Mouse (Mus musculus) myocyte (in vitro differentiated cells): ENCODE measurements around the gene Cpox. TPM values are rescaled to one million over a fixed set of nuclear protein-coding genes. Genes with fewer than 3 reads are reported as not detected.

ENCODE experiments used
- H3K27me3 ChIP-seq: one replicate; pipeline ENCODE4 v1.6.1; 2011; ENCODE audit not compliant: control insufficient read depth, insufficient read depth, insufficient read length
- H3K36me3 ChIP-seq: one replicate; pipeline ENCODE4 v1.6.1; 2011; ENCODE audit not compliant: control insufficient read depth, insufficient read depth
- H3K4me2 ChIP-seq: one replicate; pipeline ENCODE4 v1.6.1; 2011; ENCODE audit warnings: low read depth, control low read depth
- H3K4me3 ChIP-seq: one replicate; pipeline ENCODE4 v1.5.1; 2011; ENCODE audit warnings: mild to moderate bottlenecking, control low read depth, moderate library complexity
- H3K79me2 ChIP-seq: one replicate; pipeline ENCODE4 v1.6.1; 2011; ENCODE audit not compliant: control insufficient read depth, insufficient read depth
- H3ac ChIP-seq: one replicate; pipeline ENCODE4 v1.6.1; 2011; ENCODE audit not compliant: control insufficient read depth, insufficient read length
- CEBPB ChIP-seq: IDR thresholded peaks from 2 replicates; pipeline ENCODE4 v1.6.1; 2011; ENCODE audit warnings: mild to moderate bottlenecking, moderate library complexity; ENCODE audit not compliant: poor library complexity, insufficient read depth, severe bottlenecking
- E2F4 ChIP-seq: IDR thresholded peaks from one replicate; pipeline ENCODE4 v1.6.1; 2011; ENCODE audit warnings: mild to moderate bottlenecking, control low read depth, moderate library complexity; ENCODE audit not compliant: insufficient read depth
- MAX ChIP-seq: IDR thresholded peaks from one replicate; pipeline ENCODE4 v1.6.1; 2011; ENCODE audit warnings: low read depth, mild to moderate bottlenecking, control low read depth
- MYOD1 ChIP-seq, 3 experiments: IDR thresholded peaks; one replicate each; pipeline ENCODE4 v1.6.1; 2011; ENCODE audit warnings: control low read depth in 2 of 3, low read depth in 2 of 3, mild to moderate bottlenecking in 2 of 3, moderate library complexity in 1 of 3; ENCODE audit not compliant: insufficient read length in 2 of 3, control insufficient read depth in 1 of 3
- MYOG ChIP-seq, 3 experiments: IDR thresholded peaks; one replicate each; pipeline ENCODE4 v1.6.1; 2011; ENCODE audit warnings: control low read depth in 2 of 3, low read depth in 2 of 3, mild to moderate bottlenecking in 2 of 3; ENCODE audit not compliant: insufficient read length in 2 of 3, control insufficient read depth in 1 of 3, insufficient read depth in 1 of 3
- POLR2A ChIP-seq: IDR thresholded peaks from one replicate; pipeline ENCODE4 v1.6.1; 2011; ENCODE audit warnings: low read depth, mild to moderate bottlenecking, control low read depth, moderate library complexity; ENCODE audit not compliant: insufficient read length
- POLR2AphosphoS2 ChIP-seq: IDR thresholded peaks from one replicate; pipeline ENCODE4 v1.6.1; 2011; ENCODE audit warnings: low read depth, control low read depth; ENCODE audit not compliant: insufficient read length
- REST ChIP-seq: IDR thresholded peaks from one replicate; pipeline ENCODE4 v1.6.1; 2011; ENCODE audit warnings: mild to moderate bottlenecking, control low read depth, moderate library complexity; ENCODE audit not compliant: insufficient read depth, insufficient read length
- SRF ChIP-seq: IDR thresholded peaks from one replicate; pipeline ENCODE4 v1.6.1; 2011; ENCODE audit warnings: low read depth; ENCODE audit not compliant: control insufficient read depth, insufficient read length
- TCF12 ChIP-seq: IDR thresholded peaks from one replicate; pipeline ENCODE4 v1.6.1; 2011; ENCODE audit warnings: mild to moderate bottlenecking, control low read depth; ENCODE audit not compliant: poor library complexity, insufficient read depth, severe bottlenecking
- TCF3 ChIP-seq: IDR thresholded peaks from one replicate; pipeline ENCODE4 v1.6.1; 2011; ENCODE audit warnings: low read depth, control low read depth; ENCODE audit not compliant: insufficient read length
- USF1 ChIP-seq: IDR thresholded peaks from one replicate; pipeline ENCODE4 v1.6.1; 2011; ENCODE audit warnings: low read depth, mild to moderate bottlenecking, control low read depth, moderate library complexity
- polyA plus RNA-seq: library from polyadenylated mRNA; unstranded; fragments of >200 nt; fragmentation: generic; extraction: Trizol; gene quantifications from one replicate; pipeline ENCODE4 v1.2.1, GENCODE M21; 2012; ENCODE audit warnings: missing spikeins

Gene Cpox
- polyA plus RNA-seq, 1 experiment: 20.0 TPM

DNA sequence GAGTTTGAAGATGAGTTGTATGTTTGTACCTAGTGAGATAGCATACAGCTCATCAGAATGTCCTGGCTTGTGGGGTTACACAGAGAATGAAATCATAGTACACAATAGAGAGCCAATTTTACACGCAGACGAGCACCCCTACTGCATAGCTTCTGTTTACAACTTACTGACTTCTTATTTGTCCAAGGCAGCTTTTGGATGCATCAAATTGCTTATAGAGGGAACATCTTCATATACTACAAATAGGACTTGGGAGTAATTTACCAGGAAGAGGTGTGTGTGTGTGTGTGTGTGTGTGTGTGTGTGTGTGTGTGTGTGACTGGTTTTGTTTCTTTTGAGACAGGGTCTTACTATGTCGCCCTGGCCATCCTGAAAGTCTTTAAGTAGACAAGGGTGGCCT, 1.5 kb upstream of the Cpox start:
- H3ac ChIP-seq: no peak overlapping the region
- TF ChIP-seq TCF3 (no peak), MAX (no peak), MYOD1 (IDR thresholded peaks at IDR 0.05; ENCODE audit: control insufficient read depth in 1 of 3, insufficient read length in 2 of 3, low read depth in 2 of 3) (no peak), POLR2A (no peak), SRF (no peak), E2F4 (no peak), POLR2AphosphoS2 (no peak), CEBPB (no peak), REST (no peak), USF1 (no peak)
- H3K4me3 ChIP-seq: no peak overlapping the region
- H3K27me3 ChIP-seq: no peaks in the 10 kb centered on the region
- peaks cover 15% of the 10 kb centered on the region for H3K79me2 ChIP-seq
- no peak overlapping the region for H3K4me2 ChIP-seq
- H3K36me3 ChIP-seq: peaks cover 7% of the 10 kb centered on the region

DNA sequence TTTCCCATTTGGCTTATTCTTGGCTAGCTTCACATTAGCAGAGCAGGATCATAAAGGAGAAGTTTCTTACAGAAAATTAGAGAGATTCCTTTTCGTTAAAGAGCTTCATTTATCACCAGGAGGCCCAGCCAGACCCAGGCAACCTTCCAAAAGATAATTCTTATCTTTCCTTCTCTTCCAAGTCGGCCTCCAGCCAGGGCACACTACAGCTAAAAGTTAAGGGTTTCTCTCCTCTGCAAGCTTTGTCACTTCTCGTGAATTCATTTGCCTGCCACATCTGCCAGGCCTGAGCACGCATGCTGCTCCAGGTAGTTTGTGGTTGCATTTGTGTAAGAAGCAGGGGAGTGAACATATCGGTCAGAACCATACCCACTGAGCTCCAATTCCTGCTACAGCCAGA, 828 bp upstream of the Cpox start:
- Histone ChIP-seq H3K36me3 (peaks cover 14% of the 10 kb centered on the region), H3K79me2 (peaks cover 15% of the 10 kb centered on the region), H3K4me2 (peak overlapping the region; percentile 86), H3K4me3 (peak overlapping the region; percentile 67), H3ac (no peak overlapping the region), H3K27me3 (no peaks in the 10 kb centered on the region)
- TF ChIP-seq TCF3: no peak
- TF ChIP-seq POLR2A: no peak
- no peak for TF ChIP-seq SRF
- no peak for TF ChIP-seq MYOD1 (IDR thresholded peaks at IDR 0.05; ENCODE audit: control insufficient read depth in 1 of 3, insufficient read length in 2 of 3, low read depth in 2 of 3)
- no peak for TF ChIP-seq TCF12

DNA sequence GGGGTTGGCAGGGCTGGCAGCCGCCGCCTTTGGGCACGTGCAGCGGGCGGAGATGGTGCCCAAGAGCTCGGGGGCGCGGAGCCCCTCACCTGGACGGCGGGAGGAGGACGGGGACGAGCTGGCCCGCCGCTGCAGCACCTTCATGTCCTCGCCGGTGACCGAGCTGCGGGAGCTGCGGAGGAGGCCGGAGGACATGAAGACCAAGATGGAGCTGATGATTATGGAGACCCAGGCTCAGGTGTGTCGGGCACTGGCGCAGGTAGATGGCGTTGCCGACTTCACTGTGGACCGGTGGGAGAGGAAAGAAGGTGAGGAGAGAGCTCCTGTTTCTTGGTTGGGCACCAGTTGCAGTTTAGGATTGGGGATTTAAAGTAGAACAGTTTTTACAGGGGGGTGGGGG, 551 bp downstream of the Cpox start:
- peaks cover 17% of the 10 kb centered on the region for H3K36me3 ChIP-seq
- peak overlapping the region; percentile 78 for H3K4me2 ChIP-seq
- H3K27me3 ChIP-seq: no peaks in the 10 kb centered on the region
- peak overlapping the region; percentile 67 for H3K4me3 ChIP-seq
- no peak for TF ChIP-seq CEBPB
- TF ChIP-seq MYOD1 (IDR thresholded peaks at IDR 0.05; ENCODE audit: control insufficient read depth in 1 of 3, insufficient read length in 2 of 3, low read depth in 2 of 3): no peak
- TF ChIP-seq MYOG (IDR thresholded peaks at IDR 0.05; ENCODE audit: control insufficient read depth in 1 of 3, insufficient read depth in 1 of 3, insufficient read length in 2 of 3, low read depth in 2 of 3): no peak
- TF ChIP-seq SRF: no peak
- TF ChIP-seq POLR2A: no peak
- no peak for TF ChIP-seq MAX
- TF ChIP-seq REST: no peak
- no peak for TF ChIP-seq POLR2AphosphoS2
- no peak for TF ChIP-seq TCF3
- no peak for TF ChIP-seq TCF12
- no peak for TF ChIP-seq E2F4
- TF ChIP-seq USF1: no peak
- peak overlapping the region; percentile 67 for H3ac ChIP-seq
- H3K79me2 ChIP-seq: peaks cover 15% of the 10 kb centered on the region

DNA sequence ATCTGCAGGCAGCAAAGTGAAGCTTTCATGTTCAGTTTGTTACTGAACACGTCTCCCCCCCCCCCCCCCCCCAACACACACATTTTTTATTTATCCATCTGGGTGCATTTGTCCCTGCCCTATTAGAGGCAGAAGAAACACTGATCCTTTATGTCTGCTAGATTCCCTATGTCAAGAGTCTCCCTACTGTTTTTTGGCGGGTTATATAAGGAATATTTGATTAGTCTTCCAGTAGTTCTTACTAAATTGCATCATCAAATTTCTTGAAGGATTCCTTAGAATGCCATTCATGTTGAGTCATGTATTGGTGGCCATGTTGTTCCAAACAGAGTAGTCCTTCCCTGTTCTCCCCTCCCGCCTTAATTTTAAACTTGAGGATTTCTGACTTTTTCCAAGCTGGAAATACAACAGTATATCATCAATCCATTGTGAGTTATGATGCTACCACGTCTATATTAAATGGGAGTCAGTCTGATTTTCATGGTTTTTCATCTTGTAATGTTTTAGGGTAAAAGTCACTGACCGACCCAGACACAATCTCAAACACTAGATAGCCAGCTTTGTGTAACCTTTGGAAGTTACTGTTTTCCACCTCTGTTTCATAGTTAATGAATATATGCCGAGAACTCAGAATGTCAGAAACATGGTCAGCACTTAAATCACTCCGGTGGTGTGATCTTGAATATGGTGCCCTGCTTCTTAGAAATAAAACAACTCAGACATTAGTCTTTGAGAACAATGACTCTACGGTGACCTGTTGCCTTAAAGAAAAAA, 1.3 kb downstream of the Cpox start:
- TF ChIP-seq MYOD1 (IDR thresholded peaks at IDR 0.05; ENCODE audit: control insufficient read depth in 1 of 3, insufficient read length in 2 of 3, low read depth in 2 of 3) (no peak), POLR2AphosphoS2 (no peak), POLR2A (no peak), CEBPB (peak; percentile 54; the same call in 1 of the 2 replicates)
- peaks cover 15% of the 10 kb centered on the region for H3K79me2 ChIP-seq
- no peaks in the 10 kb centered on the region for H3K27me3 ChIP-seq

DNA sequence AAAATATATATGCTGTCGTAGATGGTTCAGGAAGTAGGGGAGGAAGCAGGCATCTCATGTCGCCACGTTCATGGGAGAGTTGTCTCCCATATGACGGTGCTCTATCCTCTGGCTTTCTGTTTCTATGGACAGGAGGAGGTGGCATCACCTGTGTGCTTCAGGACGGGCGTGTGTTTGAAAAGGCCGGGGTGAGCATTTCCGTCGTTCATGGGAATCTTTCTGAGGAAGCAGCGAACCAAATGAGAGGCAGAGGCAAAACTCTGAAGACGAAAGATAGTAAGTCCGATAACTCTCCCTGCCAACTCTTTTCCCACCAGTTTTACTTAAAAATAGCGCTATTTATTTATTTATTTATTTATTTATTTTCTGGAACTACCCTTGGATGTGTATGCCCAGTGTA, 2.3 kb downstream of the Cpox start:
- Histone ChIP-seq H3K79me2 (peaks cover 15% of the 10 kb centered on the region), H3K4me2 (no peak overlapping the region), H3K4me3 (no peak overlapping the region), H3ac (no peak overlapping the region), H3K27me3 (no peaks in the 10 kb centered on the region), H3K36me3 (peaks cover 24% of the 10 kb centered on the region)
- TF ChIP-seq USF1: no peak
- TF ChIP-seq TCF3: no peak
- TF ChIP-seq E2F4: no peak
- no peak for TF ChIP-seq POLR2A
- TF ChIP-seq MYOD1 (IDR thresholded peaks at IDR 0.05; ENCODE audit: control insufficient read depth in 1 of 3, insufficient read length in 2 of 3, low read depth in 2 of 3): no peak
- TF ChIP-seq REST: no peak
- TF ChIP-seq CEBPB: no peak
- no peak for TF ChIP-seq MYOG (IDR thresholded peaks at IDR 0.05; ENCODE audit: control insufficient read depth in 1 of 3, insufficient read depth in 1 of 3, insufficient read length in 2 of 3, low read depth in 2 of 3)
- TF ChIP-seq POLR2AphosphoS2: no peak
- TF ChIP-seq MAX: no peak
- no peak for TF ChIP-seq SRF
- TF ChIP-seq TCF12: no peak

More for the DNA sequence above, 1.3 kb downstream of the Cpox start:
- H3K36me3 ChIP-seq: peaks cover 22% of the 10 kb centered on the region
- H3K4me3 ChIP-seq: peak overlapping the region; percentile 67
- H3K4me2 ChIP-seq: peak overlapping the region; percentile 78
- peak overlapping the region; percentile 67 for H3ac ChIP-seq
